ENCODE assay signal across 24 mouse cellular contexts in the genomic region with DNA sequence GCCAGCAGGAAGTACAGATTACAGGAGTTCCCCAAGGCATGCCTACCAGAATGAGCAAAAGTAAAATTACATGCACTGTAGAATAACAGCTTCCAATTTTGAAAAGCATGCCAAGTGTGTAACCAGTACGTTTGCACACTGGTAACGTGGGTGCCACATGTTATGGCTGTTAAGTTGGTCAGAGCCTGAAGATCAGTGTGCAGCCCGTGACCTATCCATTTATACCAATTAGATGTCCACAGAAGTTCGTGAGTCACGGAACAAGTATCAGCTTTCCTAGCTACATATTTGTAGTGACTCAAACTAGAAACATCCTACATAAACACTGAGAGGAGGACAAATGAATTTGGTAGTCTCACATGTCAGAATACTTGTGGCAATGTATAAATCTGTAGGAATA. TPM values are rescaled to one million over a fixed set of nuclear protein-coding genes. Genes with fewer than 3 reads are reported as not detected.
DNase-seq lines count a peak whose midpoint lies in the region; ATAC-seq and TF ChIP-seq lines count a peak whose summit lies in the region.
"Had no signal": no experiment of that assay in that cellular context is flagged by ENCODE, and none has a peak within 500 bp of the region (broad histone marks: within the 10 kb centered on the region; RNA-seq: fewer than 3 reads in every experiment).

No protein-coding gene starts in this region.

- H3K27me3 ChIP-seq in heart, embryonic 12.5 days (replicated peaks) = no peaks in the 10 kb centered on the region
- H3K27me3 ChIP-seq in Patski = no peaks in the 10 kb centered on the region
- H3K27me3 ChIP-seq in hindbrain, embryonic 13.5 days = no peaks in the 10 kb centered on the region
- H3K27me3 ChIP-seq: embryonic facial prominence, embryonic 12.5 days; embryonic facial prominence, embryonic 15.5 days; forebrain, embryonic 13.5 days; heart, embryonic 13.5 days; hindbrain, embryonic 15.5 days had no signal

- no peak overlapping the region for H3K4me3 ChIP-seq in heart, embryonic 12.5 days
- no peak overlapping the region for H3K4me3 ChIP-seq in olfactory bulb, adult 2 months (ENCODE audit: insufficient read depth, low read depth, low read length)
- H3K4me3 ChIP-seq in hindbrain, embryonic 13.5 days = no peak overlapping the region
- H3K4me3 ChIP-seq: embryonic facial prominence, embryonic 12.5 days; embryonic facial prominence, embryonic 15.5 days; erythroblast, embryonic 14.5 days; forebrain, embryonic 13.5 days; heart, embryonic 13.5 days; hindbrain, embryonic 15.5 days had no signal

- no peak overlapping the region for H3K9ac ChIP-seq in heart, embryonic 12.5 days
- H3K9ac ChIP-seq in hindbrain, embryonic 13.5 days = no peak overlapping the region
- H3K9ac ChIP-seq: embryonic facial prominence, embryonic 12.5 days; embryonic facial prominence, embryonic 15.5 days; forebrain, embryonic 13.5 days; heart, embryonic 13.5 days; hindbrain, embryonic 15.5 days had no signal

- ATAC-seq in heart, embryonic 12.5 days (ENCODE audit: insufficient number of reproducible peaks, low FRiP score) = no peak
- peak; percentile 87 for ATAC-seq in Patski
- ATAC-seq in hindbrain, embryonic 13.5 days (ENCODE audit: low FRiP score) = no peak
- ATAC-seq: forebrain, embryonic 13.5 days; forebrain, embryonic 16.5 days; intestine, postnatal 0 days had no signal

- no peak for TF ChIP-seq CTCF in Patski (IDR thresholded peaks at IDR 0.05)
- TF ChIP-seq CTCF in olfactory bulb, adult 2 months (IDR thresholded peaks at IDR 0.05; ENCODE audit: insufficient read depth, low read depth, low read length) = no peak

- CTCF ChIA-PET in Patski (lab: Charles Lee) = interaction anchor here (2.2 kb wide), 1 partner anchor 12 kb away, joined by 6 read pairs; no protein-coding TSS in a partner anchor

- peak; percentile 8 for DNase-seq in heart, adult 11 months
- peak; percentile 41 for DNase-seq in Patski (ENCODE audit: low read depth, low spot score)
- no peak for DNase-seq in Muller cell, postnatal 12 days (ENCODE audit: inconsistent ontology term)
- DNase-seq: adrenal gland, postnatal 10 days; adrenal gland, postnatal 36 days; cerebellum, adult 18-20 months; cerebellum, adult 9-11 months; cerebellum, postnatal 25 days; gastrocnemius, postnatal 10 days; heart, adult 18-20 months; heart, postnatal 14 days; heart, postnatal 4 days; kidney, adult 2 months had no signal

- POLR2A ChIA-PET in Patski (lab: Charles Lee) = interaction anchor here (0.5 kb wide), 1 partner anchor 68 kb away, joined by 3 read pairs; no protein-coding TSS in a partner anchor

- no peaks in the 10 kb centered on the region for H3K4me1 ChIP-seq in heart, embryonic 12.5 days (replicated peaks)
- peaks cover 25% of the 10 kb centered on the region for H3K4me1 ChIP-seq in olfactory bulb, adult 2 months (ENCODE audit: control insufficient read depth, insufficient read depth, low read length)
- H3K4me1 ChIP-seq in hindbrain, embryonic 13.5 days (replicated peaks) = peaks cover 13% of the 10 kb centered on the region

- H3K36me3 ChIP-seq in heart, embryonic 12.5 days = peaks cover 78% of the 10 kb centered on the region
- H3K36me3 ChIP-seq in hindbrain, embryonic 13.5 days = peaks cover 55% of the 10 kb centered on the region

- H3K4me2 ChIP-seq in heart, embryonic 12.5 days = no peak overlapping the region
- no peak overlapping the region for H3K4me2 ChIP-seq in hindbrain, embryonic 13.5 days
- H3K4me2 ChIP-seq: embryonic facial prominence, embryonic 12.5 days; embryonic facial prominence, embryonic 15.5 days; forebrain, embryonic 13.5 days; heart, embryonic 13.5 days; hindbrain, embryonic 15.5 days had no signal

- H3K27ac ChIP-seq in heart, embryonic 12.5 days (ENCODE audit: poor library complexity, severe bottlenecking) = no peak overlapping the region
- H3K27ac ChIP-seq in olfactory bulb, adult 2 months (ENCODE audit: insufficient read depth, low read depth, low read length) = peak overlapping the region; percentile 15; the same call in 1 of the 2 replicates
- no peak overlapping the region for H3K27ac ChIP-seq in hindbrain, embryonic 13.5 days
- H3K27ac ChIP-seq: embryonic facial prominence, embryonic 12.5 days; embryonic facial prominence, embryonic 15.5 days; forebrain, embryonic 13.5 days; heart, embryonic 13.5 days; hindbrain, embryonic 15.5 days had no signal

- WGBS in heart, embryonic 12.5 days = 88% methylated on average over 5 of the region's 5 CpGs
- whole genome bisulfite sequencing in olfactory bulb, adult 2 months = 49% methylated on average over 5 of the region's 5 CpGs
- 93% methylated on average over 5 of the region's 5 CpGs for WGBS in hindbrain, embryonic 13.5 days

- in situ Hi-C loops in Patski (cut with MboI; ENCODE audit: low pct_unique_long_range_greater_than_20kb) = loop anchor here (10.0 kb wide), 1 partner anchor 195 kb away; no protein-coding TSS in a partner anchor

- TF ChIP-seq POLR2A in olfactory bulb, adult 2 months (IDR thresholded peaks at IDR 0.05; ENCODE audit: insufficient read depth, low read depth, low read length) = no peak

- H3K9me3 ChIP-seq in heart, embryonic 12.5 days (replicated peaks) = no peaks in the 10 kb centered on the region
- H3K9me3 ChIP-seq in hindbrain, embryonic 13.5 days = no peaks in the 10 kb centered on the region
- H3K9me3 ChIP-seq: embryonic facial prominence, embryonic 12.5 days; embryonic facial prominence, embryonic 15.5 days; forebrain, embryonic 13.5 days; heart, embryonic 13.5 days; hindbrain, embryonic 15.5 days had no signal

RNA-seq across cellular contexts. Expression of a gene that starts 34.7 kb away (rescaled TPM):
- 4.5 and 5.4 TPM in 2 replicates for polyA plus RNA-seq in heart, embryonic 12.5 days (2016; fragmentation: Nextera tagmentation; extraction: Ambion mirVana)
- polyA plus RNA-seq in Patski (2021) = 29.5 TPM
- polyA plus RNA-seq in olfactory bulb, adult 2 months (2012; ENCODE audit: insufficient read depth, insufficient read length, low replicate concordance, missing spikeins) = not detected in 2 replicates
- 3.2 and 5.9 TPM in 2 replicates for polyA plus RNA-seq in hindbrain, embryonic 13.5 days (2015; fragmentation: Nextera tagmentation; extraction: Ambion mirVana)
- polyA plus RNA-seq: erythroblast, embryonic 14.5 days had no signal
